Mouse (Mus musculus): ENCODE results near the gene Tbpl1.

GRCm38 (mm10) chr10:22659386-22659725 is 72.4 kb downstream of the Tbpl1 start:
- no peak for TF ChIP-seq CTCF (IDR thresholded peaks at IDR 0.05; ENCODE audit: control insufficient read depth, insufficient read depth, insufficient read length)
- no peak for TF ChIP-seq CEBPB (IDR thresholded peaks at IDR 0.05; ENCODE audit: low read depth)
- no peak for TF ChIP-seq USF1 (IDR thresholded peaks at IDR 0.05; ENCODE audit: low read depth)
